Mouse (Mus musculus): Measurements from ENCODE around the gene Car5a. TPM values are rescaled to one million over a fixed set of nuclear protein-coding genes. Genes with fewer than 3 reads are reported as not detected.

Car5a gene
- polyA plus RNA-seq, 1 experiment from 2014 or later: 1.1 TPM

DNA sequence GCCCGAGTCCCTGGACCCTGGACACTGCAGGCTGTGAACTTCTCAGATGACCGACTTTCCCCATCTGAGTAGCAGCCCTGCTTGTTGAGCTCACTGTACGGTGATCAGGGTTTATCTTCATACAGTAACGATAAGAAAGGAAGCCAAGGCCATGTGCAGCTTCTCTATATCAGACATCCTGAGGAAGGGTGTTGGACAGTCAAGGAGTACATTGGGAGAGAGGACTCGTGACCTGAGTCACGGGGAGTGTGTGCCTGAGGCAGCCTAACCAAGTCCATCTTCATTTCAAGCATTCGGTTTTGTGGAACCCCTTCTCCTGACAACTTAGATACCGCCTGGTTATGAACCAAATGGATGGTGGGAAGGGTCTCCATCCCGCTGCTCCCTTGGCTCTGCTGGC, 69.2 kb downstream of the Car5a start:
- H3K4me3 ChIP-seq (replicated peaks): no peak overlapping the region
- H3K27ac ChIP-seq: no peak overlapping the region
- no peak overlapping the region for H3K4me2 ChIP-seq
- H3K9ac ChIP-seq: no peak overlapping the region
- H3K4me1 ChIP-seq (replicated peaks): peaks cover 34% of the 10 kb centered on the region
- H3K36me3 ChIP-seq: peaks cover 11% of the 10 kb centered on the region
- no peak for ATAC-seq (ENCODE audit: low read depth)
- DNase-seq: no peak
- H3K9me3 ChIP-seq (replicated peaks): no peaks in the 10 kb centered on the region
- WGBS (ENCODE audit: insufficient replicate concordance): 55% methylated on average over 9 of the region's 9 CpGs
- peaks cover 13% of the 10 kb centered on the region for H3K27me3 ChIP-seq

DNA sequence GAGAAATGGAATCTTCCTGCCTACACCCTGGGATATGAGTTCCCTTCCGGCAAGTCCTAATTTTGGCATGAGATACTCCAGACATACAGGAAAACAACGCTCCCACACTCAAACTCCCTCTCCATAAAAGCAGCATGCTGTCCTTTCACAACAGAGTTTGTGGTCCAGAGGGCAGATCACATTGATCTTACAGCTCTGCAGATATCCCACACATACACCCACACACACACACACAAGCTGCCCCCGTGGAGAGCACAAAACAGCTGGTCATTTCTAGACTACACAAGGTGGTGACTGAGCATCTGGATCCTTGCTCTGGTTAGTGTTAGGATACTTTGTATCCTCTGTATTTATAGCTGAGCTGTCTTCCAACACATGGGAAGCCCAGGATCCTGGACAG, 69.7 kb downstream of the Car5a start:
- Histone ChIP-seq H3K27me3 (peaks cover 13% of the 10 kb centered on the region), H3K4me3 (replicated peaks) (no peak overlapping the region), H3K4me2 (no peak overlapping the region), H3K9ac (no peak overlapping the region), H3K36me3 (peaks cover 7% of the 10 kb centered on the region), H3K4me1 (replicated peaks) (peaks cover 30% of the 10 kb centered on the region), H3K27ac (no peak overlapping the region), H3K9me3 (replicated peaks) (no peaks in the 10 kb centered on the region)
- DNase-seq (no peak), ATAC-seq (ENCODE audit: low read depth) (no peak)
- 58% methylated on average over 3 of the region's 3 CpGs for WGBS (ENCODE audit: insufficient replicate concordance)

- Histone ChIP-seq H3K27me3 (peaks cover 13% of the 10 kb centered on the region), H3K27ac (no peak overlapping the region), H3K9ac (no peak overlapping the region), H3K4me2 (no peak overlapping the region), H3K4me1 (replicated peaks) (peaks cover 30% of the 10 kb centered on the region), H3K9me3 (replicated peaks) (no peaks in the 10 kb centered on the region), H3K4me3 (replicated peaks) (no peak overlapping the region), H3K36me3 (no peaks in the 10 kb centered on the region)
- DNase-seq (peak; percentile 48), ATAC-seq (ENCODE audit: low read depth) (peak; percentile 45; the same call in 1 of the 2 replicates)
- WGBS (ENCODE audit: insufficient replicate concordance): 51% methylated on average over 9 of the region's 9 CpGs
These were observed 70.7 kb downstream of the Car5a start for GRCm38 (mm10) chr8:121874031-121874430.

DNA sequence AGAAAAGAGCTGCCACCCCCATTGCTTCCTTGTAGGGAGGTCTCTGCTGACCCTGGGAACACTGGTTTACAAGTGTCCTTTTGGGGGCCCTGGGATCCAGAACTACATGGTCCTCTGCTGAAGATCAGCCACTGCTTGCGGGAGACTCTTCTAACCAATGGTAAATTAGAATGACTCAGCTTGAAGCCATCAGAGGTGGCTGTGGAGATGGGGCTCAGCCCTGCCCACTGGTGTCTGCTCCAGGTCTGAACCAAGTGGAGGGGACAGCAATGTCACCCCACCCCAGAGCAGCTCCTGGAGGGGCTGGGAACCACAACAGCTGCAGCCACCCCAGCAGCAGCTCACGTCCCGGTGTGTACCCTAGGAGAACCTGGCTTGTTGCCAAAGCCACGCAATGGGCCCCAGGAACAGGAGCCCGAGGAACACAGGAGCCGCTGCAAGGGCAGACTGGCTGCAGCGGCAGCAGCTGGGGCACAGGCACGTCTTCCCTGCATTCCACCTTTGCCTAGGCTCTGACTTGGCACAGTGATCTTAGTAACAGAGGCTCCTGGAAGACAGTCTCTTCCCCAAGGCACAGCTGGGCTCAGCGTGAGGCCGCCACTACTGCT, 72.8 kb downstream of the Car5a start:
- H3K27ac ChIP-seq: no peak overlapping the region
- peaks cover 33% of the 10 kb centered on the region for H3K4me1 ChIP-seq (replicated peaks)
- H3K36me3 ChIP-seq: no peaks in the 10 kb centered on the region
- H3K9me3 ChIP-seq (replicated peaks): no peaks in the 10 kb centered on the region
- ATAC-seq (ENCODE audit: low read depth) (0 out of 2 replicates have a peak, but pooled peaks have one; percentile 14), DNase-seq (no peak)
- WGBS (ENCODE audit: insufficient replicate concordance): 38% methylated on average over 10 of the region's 10 CpGs
- no peak overlapping the region for H3K4me2 ChIP-seq
- H3K27me3 ChIP-seq: peaks cover 13% of the 10 kb centered on the region
- H3K9ac ChIP-seq: 0 out of 2 replicates have a peak overlapping the region, but pooled peaks have one; percentile 13
- no peak overlapping the region for H3K4me3 ChIP-seq (replicated peaks)

GRCm38 (mm10) chr8:121870190-121870589, 74.5 kb downstream of the Car5a start:
- Histone ChIP-seq H3K9me3 (replicated peaks) (no peaks in the 10 kb centered on the region), H3K9ac (no peak overlapping the region), H3K27ac (no peak overlapping the region), H3K36me3 (no peaks in the 10 kb centered on the region), H3K4me3 (replicated peaks) (no peak overlapping the region), H3K27me3 (peaks cover 13% of the 10 kb centered on the region), H3K4me1 (replicated peaks) (peaks cover 23% of the 10 kb centered on the region), H3K4me2 (no peak overlapping the region)
- 62% methylated on average over 2 of the region's 2 CpGs for WGBS (ENCODE audit: insufficient replicate concordance)
- no peak for DNase-seq
- no peak for ATAC-seq (ENCODE audit: low read depth)

DNA sequence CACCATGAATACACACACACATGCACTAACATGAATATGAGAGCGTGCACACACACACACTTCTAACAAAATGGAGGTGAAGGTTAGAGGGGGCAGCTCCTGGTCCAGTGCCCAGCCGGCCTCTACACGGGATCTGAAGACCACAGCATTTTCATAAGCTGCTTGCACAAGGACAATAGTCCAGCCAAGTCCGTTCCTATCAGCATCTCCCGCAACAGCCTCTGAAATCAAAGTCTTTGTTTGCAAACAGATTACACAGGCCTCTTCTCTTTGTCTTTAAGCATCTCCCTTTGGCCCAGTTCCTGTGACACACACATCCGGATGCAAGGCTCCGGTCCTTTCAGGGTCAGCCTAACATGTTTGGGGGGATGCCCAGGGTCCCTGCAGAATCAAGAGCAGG, 75.8 kb downstream of the Car5a start:
- 75% methylated on average over 7 of the region's 7 CpGs for WGBS (ENCODE audit: insufficient replicate concordance)
- no peak overlapping the region for H3K4me3 ChIP-seq (replicated peaks)
- H3K27me3 ChIP-seq: peaks cover 13% of the 10 kb centered on the region
- H3K27ac ChIP-seq: no peak overlapping the region
- H3K9ac ChIP-seq: no peak overlapping the region
- no peak overlapping the region for H3K4me2 ChIP-seq
- H3K9me3 ChIP-seq (replicated peaks): no peaks in the 10 kb centered on the region
- DNase-seq (no peak), ATAC-seq (ENCODE audit: low read depth) (no peak)
- peaks cover 12% of the 10 kb centered on the region for H3K4me1 ChIP-seq (replicated peaks)
- no peaks in the 10 kb centered on the region for H3K36me3 ChIP-seq

GRCm38 (mm10) chr8:121868196-121868595, 76.5 kb downstream of the Car5a start:
- Histone ChIP-seq H3K9ac (no peak overlapping the region), H3K4me2 (no peak overlapping the region), H3K27ac (no peak overlapping the region), H3K4me3 (replicated peaks) (no peak overlapping the region), H3K4me1 (replicated peaks) (peaks cover 12% of the 10 kb centered on the region), H3K9me3 (replicated peaks) (no peaks in the 10 kb centered on the region), H3K27me3 (peaks cover 11% of the 10 kb centered on the region), H3K36me3 (no peaks in the 10 kb centered on the region)
- DNase-seq (no peak), ATAC-seq (ENCODE audit: low read depth) (no peak)
- WGBS (ENCODE audit: insufficient replicate concordance): 75% methylated on average over 5 of the region's 5 CpGs

Small RNA genes lying within 50 kb of the gene (microRNA-seq; reads per million reads assigned to microRNA genes)
- 1.5 reads per million for gene Mir7237

Other genes with a start within 250 kb of the Car5a start
- gene Jph3, start 215.3 kb downstream of the Car5a start, polyA plus RNA-seq (2015; fragmentation: Nextera tagmentation; extraction: Ambion mirVana): 0.14 and 0.31 TPM in 2 replicates
- gene Klhdc4, start 115.3 kb downstream of the Car5a start, polyA plus RNA-seq (2015; fragmentation: Nextera tagmentation; extraction: Ambion mirVana): 27.6 and 29.0 TPM in 2 replicates
- gene Slc7a5, start 37.2 kb downstream of the Car5a start, polyA plus RNA-seq (2015; fragmentation: Nextera tagmentation; extraction: Ambion mirVana): 32.2 and 37.5 TPM in 2 replicates
- 14.5 and 18.1 TPM in 2 replicates for gene Banp, start 4.8 kb upstream of the Car5a start, polyA plus RNA-seq (2015; fragmentation: Nextera tagmentation; extraction: Ambion mirVana)

Measured in liver, embryonic 13.5 days (tissue).